Mouse (Mus musculus): ENCODE measurements around the gene Scaf8. TPM values are rescaled to one million over a fixed set of nuclear protein-coding genes. Genes with fewer than 3 reads are reported as not detected.

The Scaf8 gene
- total and polyA plus RNA-seq, 3 experiments, result 15.6 to 31.4 (median 28.1) TPM

- peak; percentile 89 for TF ChIP-seq CTCF (IDR thresholded peaks at IDR 0.05)
- no peak for TF ChIP-seq POLR2A (IDR thresholded peaks at IDR 0.05; ENCODE audit: insufficient read depth, low read depth, low read length)
- intact Hi-C loops (cut with DNase I), result loop anchor here (5.0 kb wide), 1 partner anchor 217 kb away; no protein-coding TSS in a partner anchor
- Histone ChIP-seq H3K4me3 (peak overlapping the region; percentile 34), H3K79me2 (replicated peaks; ENCODE audit: control insufficient read depth, insufficient read depth, low read length) (peaks cover 2% of the 10 kb centered on the region; the same call in 1 of the 2 replicates), H3K9ac (ENCODE audit: low read depth, low read length) (no peak overlapping the region), H3K4me1 (ENCODE audit: control insufficient read depth, insufficient read depth, low read length) (no peaks in the 10 kb centered on the region; the same call in 1 of the 2 replicates), H3K27ac (no peak overlapping the region), H3K36me3 (ENCODE audit: control insufficient read depth, insufficient read depth, low read length) (no peaks in the 10 kb centered on the region), H3K27me3 (ENCODE audit: control insufficient read depth, insufficient read depth, low read length) (no peaks in the 10 kb centered on the region)
- WGBS, result 64% methylated on average over 17 of the region's 17 CpGs
- DNase-seq, result peak; percentile 40 to 44
Observed at GRCm38 (mm10) chr17:3230231-3231000, 115.6 kb downstream of the Scaf8 start.

GRCm38 (mm10) chr17:3232626-3233025 lies 117.9 kb downstream of the Scaf8 start:
- Histone ChIP-seq H3K36me3 (ENCODE audit: control insufficient read depth, insufficient read depth, low read length) (no peaks in the 10 kb centered on the region), H3K27me3 (ENCODE audit: control insufficient read depth, insufficient read depth, low read length) (no peaks in the 10 kb centered on the region), H3K79me2 (replicated peaks; ENCODE audit: control insufficient read depth, insufficient read depth, low read length) (no peaks in the 10 kb centered on the region; the same call in 1 of the 2 replicates), H3K4me1 (ENCODE audit: control insufficient read depth, insufficient read depth, low read length) (no peaks in the 10 kb centered on the region; the same call in 1 of the 2 replicates), H3K4me3 (no peak overlapping the region), H3K27ac (no peak overlapping the region), H3K9ac (ENCODE audit: low read depth, low read length) (no peak overlapping the region)
- intact Hi-C loops (cut with DNase I), result loop anchor here (5.0 kb wide), 1 partner anchor 215 kb away; no protein-coding TSS in a partner anchor
- no peak for DNase-seq
- 54% methylated on average over 5 of the region's 5 CpGs for WGBS
- TF ChIP-seq EP300 (IDR thresholded peaks at IDR 0.05; ENCODE audit: insufficient read depth, low read depth, low read length) (no peak), POLR2A (IDR thresholded peaks at IDR 0.05; ENCODE audit: insufficient read depth, low read depth, low read length) (no peak), CTCF (IDR thresholded peaks at IDR 0.05) (no peak)

- Histone ChIP-seq H3K36me3 (ENCODE audit: control insufficient read depth, insufficient read depth, low read length) (no peaks in the 10 kb centered on the region), H3K27me3 (ENCODE audit: control insufficient read depth, insufficient read depth, low read length) (no peaks in the 10 kb centered on the region), H3K9ac (ENCODE audit: low read depth, low read length) (no peak overlapping the region), H3K4me1 (ENCODE audit: control insufficient read depth, insufficient read depth, low read length) (peaks cover 9% of the 10 kb centered on the region), H3K79me2 (replicated peaks; ENCODE audit: control insufficient read depth, insufficient read depth, low read length) (no peaks in the 10 kb centered on the region), H3K4me3 (no peak overlapping the region), H3K27ac (no peak overlapping the region)
- no peak for DNase-seq
- intact Hi-C loops (cut with DNase I), result no loop called here
- 95% methylated on average over 3 of the region's 3 CpGs for WGBS
- TF ChIP-seq EP300 (IDR thresholded peaks at IDR 0.05; ENCODE audit: insufficient read depth, low read depth, low read length), result no peak
- TF ChIP-seq POLR2A (IDR thresholded peaks at IDR 0.05; ENCODE audit: insufficient read depth, low read depth, low read length), result no peak
- no peak for TF ChIP-seq CTCF (IDR thresholded peaks at IDR 0.05)
Observed at GRCm38 (mm10) chr17:3243672-3244071, 128.9 kb downstream of the Scaf8 start.

GRCm38 (mm10) chr17:3244881-3245739 lies 130.3 kb downstream of the Scaf8 start:
- WGBS, result 55% methylated on average over 8 of the region's 8 CpGs
- Histone ChIP-seq H3K79me2 (replicated peaks; ENCODE audit: control insufficient read depth, insufficient read depth, low read length) (no peaks in the 10 kb centered on the region), H3K4me3 (no peak overlapping the region), H3K27me3 (ENCODE audit: control insufficient read depth, insufficient read depth, low read length) (no peaks in the 10 kb centered on the region), H3K36me3 (ENCODE audit: control insufficient read depth, insufficient read depth, low read length) (no peaks in the 10 kb centered on the region), H3K27ac (no peak overlapping the region), H3K4me1 (ENCODE audit: control insufficient read depth, insufficient read depth, low read length) (peaks cover 13% of the 10 kb centered on the region), H3K9ac (ENCODE audit: low read depth, low read length) (no peak overlapping the region)
- intact Hi-C loops (cut with DNase I), result no loop called here
- peak in 1 of 2 experiments; percentile 32 for DNase-seq
- TF ChIP-seq POLR2A (IDR thresholded peaks at IDR 0.05; ENCODE audit: insufficient read depth, low read depth, low read length) (no peak), CTCF (IDR thresholded peaks at IDR 0.05) (no peak), EP300 (IDR thresholded peaks at IDR 0.05; ENCODE audit: insufficient read depth, low read depth, low read length) (no peak)

- no peaks in the 10 kb centered on the region for H3K27me3 ChIP-seq (ENCODE audit: control insufficient read depth, insufficient read depth, low read length)
- no peak overlapping the region for H3K9ac ChIP-seq (ENCODE audit: low read depth, low read length)
- intact Hi-C loops (cut with DNase I), result no loop called here
- no peaks in the 10 kb centered on the region for H3K36me3 ChIP-seq (ENCODE audit: control insufficient read depth, insufficient read depth, low read length)
- H3K27ac ChIP-seq, result no peak overlapping the region
- TF ChIP-seq POLR2A (IDR thresholded peaks at IDR 0.05; ENCODE audit: insufficient read depth, low read depth, low read length) (no peak), EP300 (IDR thresholded peaks at IDR 0.05; ENCODE audit: insufficient read depth, low read depth, low read length) (no peak), CTCF (IDR thresholded peaks at IDR 0.05) (no peak)
- 63% methylated on average over 7 of the region's 7 CpGs for WGBS
- no peak overlapping the region for H3K4me3 ChIP-seq
- peaks cover 11% of the 10 kb centered on the region for H3K4me1 ChIP-seq (ENCODE audit: control insufficient read depth, insufficient read depth, low read length)
- no peak for DNase-seq
- H3K79me2 ChIP-seq (replicated peaks; ENCODE audit: control insufficient read depth, insufficient read depth, low read length), result no peaks in the 10 kb centered on the region
Observed at GRCm38 (mm10) chr17:3246665-3247370, 132.0 kb downstream of the Scaf8 start.

Other genes starting within 250 kb of the Scaf8 start
- 1 to 10 TPM; 2.3 to 2.7 TPM for gene Tiam2, start 211.6 kb downstream of the Scaf8 start, total RNA-seq (2021)
- 1.1 and 1.7 TPM in 2 replicates for gene Tiam2, start 211.6 kb downstream of the Scaf8 start, polyA plus RNA-seq (2012; rRNA removed)

All from heart, adult 2 months (tissue).